Mouse (Mus musculus) ES-E14 (cell line): Measurements from ENCODE around the gene Serinc5. TPM values are rescaled to one million over a fixed set of nuclear protein-coding genes. Genes with fewer than 3 reads are reported as not detected.

Experiments
- DNase-seq: peaks from one replicate; pipeline ENCODE4 v3.0.0-alpha.2; 2013; ENCODE audit warnings: low read depth, low spot score
- H3K27ac ChIP-seq: 2 replicates; pipeline ENCODE4 v1.5.1; 2012; ENCODE audit warnings: low read depth, mild to moderate bottlenecking, low read length, moderate library complexity, mixed read lengths; ENCODE audit not compliant: poor library complexity, insufficient read depth, severe bottlenecking
- H3K36me3 ChIP-seq: 2 replicates; pipeline ENCODE4 v1.6.1; 2012; ENCODE audit warnings: mild to moderate bottlenecking, low read length, moderate library complexity, mixed read lengths; ENCODE audit not compliant: control insufficient read depth, poor library complexity, insufficient read depth, severe bottlenecking
- H3K4me1 ChIP-seq, 2 experiments: fragments of 150-350 bp in 1 of 2; sonication (generic) in 1 of 2; 2 replicates each; pipeline ENCODE4 v1.6.1; 2012; ENCODE audit warnings: low read length in 2 of 2, mild to moderate bottlenecking in 1 of 2, mixed read lengths in 1 of 2; ENCODE audit not compliant: control insufficient read depth in 2 of 2, insufficient read depth in 2 of 2, poor library complexity in 1 of 2
- H3K4me3 ChIP-seq, 2 experiments: fragments of 150-350 bp in 1 of 2; sonication (generic) in 1 of 2; 2 replicates each; pipeline ENCODE4 v1.5.1; 2012; ENCODE audit warnings: low read length in 2 of 2, low read depth in 1 of 2, mild to moderate bottlenecking in 1 of 2, mixed read lengths in 1 of 2; ENCODE audit not compliant: insufficient read depth in 1 of 2, poor library complexity in 1 of 2, severe bottlenecking in 1 of 2
- H3K9ac ChIP-seq: 2 replicates; pipeline ENCODE4 v1.6.1; 2012; ENCODE audit warnings: low read depth, mild to moderate bottlenecking, low read length, mixed read lengths; ENCODE audit not compliant: poor library complexity, insufficient read depth, severe bottlenecking
- H3K9me3 ChIP-seq: fragments of 150-350 bp; sonication (generic); 2 replicates; pipeline ENCODE4 v1.6.1; 2012; ENCODE audit warnings: low read depth, mild to moderate bottlenecking, low read length; ENCODE audit not compliant: control insufficient read depth, insufficient read depth
- CHD2 ChIP-seq: IDR thresholded peaks from 2 replicates; pipeline ENCODE4 v1.6.1; 2014; ENCODE audit warnings: mild to moderate bottlenecking, low read depth, low read length, inconsistent platforms
- HCFC1 ChIP-seq: IDR thresholded peaks from 2 replicates; pipeline ENCODE4 v1.6.1; 2012; ENCODE audit warnings: low read length, inconsistent platforms, borderline replicate concordance; ENCODE audit not compliant: insufficient read depth
- MAFK ChIP-seq: IDR thresholded peaks from 2 replicates; pipeline ENCODE4 v1.6.1; 2014; ENCODE audit warnings: mild to moderate bottlenecking, low read depth, low read length, inconsistent platforms; ENCODE audit not compliant: insufficient read depth
- ZC3H11A ChIP-seq: IDR thresholded peaks from 2 replicates; pipeline ENCODE4 v1.6.1; 2012; ENCODE audit warnings: low read depth, mild to moderate bottlenecking, inconsistent platforms, low read length, borderline replicate concordance
- ZNF384 ChIP-seq: IDR thresholded peaks from 2 replicates; pipeline ENCODE4 v1.6.1; 2012; ENCODE audit warnings: low read depth, low read length, inconsistent platforms
- in situ Hi-C, 2 experiments: fragments of 600-800 bp; cut with MboI; formaldehyde crosslinking; loops; one replicate each; pipeline ENCODE4 v1.15.1; 2025; ENCODE audit warnings: low sequenced_read_pairs in 2 of 2, inconsistent platforms in 1 of 2; ENCODE audit not compliant: unreplicated experiment in 2 of 2
- total RNA-seq: library from RNA; depleted of rRNA; stranded (reverse); fragments of 300-350 nt; gene quantifications from 2 replicates; pipeline ENCODE4 v1.2.3, GENCODE M21; 2012

The Serinc5 gene
- total RNA-seq, 1 experiment = 14.9 TPM

DNA sequence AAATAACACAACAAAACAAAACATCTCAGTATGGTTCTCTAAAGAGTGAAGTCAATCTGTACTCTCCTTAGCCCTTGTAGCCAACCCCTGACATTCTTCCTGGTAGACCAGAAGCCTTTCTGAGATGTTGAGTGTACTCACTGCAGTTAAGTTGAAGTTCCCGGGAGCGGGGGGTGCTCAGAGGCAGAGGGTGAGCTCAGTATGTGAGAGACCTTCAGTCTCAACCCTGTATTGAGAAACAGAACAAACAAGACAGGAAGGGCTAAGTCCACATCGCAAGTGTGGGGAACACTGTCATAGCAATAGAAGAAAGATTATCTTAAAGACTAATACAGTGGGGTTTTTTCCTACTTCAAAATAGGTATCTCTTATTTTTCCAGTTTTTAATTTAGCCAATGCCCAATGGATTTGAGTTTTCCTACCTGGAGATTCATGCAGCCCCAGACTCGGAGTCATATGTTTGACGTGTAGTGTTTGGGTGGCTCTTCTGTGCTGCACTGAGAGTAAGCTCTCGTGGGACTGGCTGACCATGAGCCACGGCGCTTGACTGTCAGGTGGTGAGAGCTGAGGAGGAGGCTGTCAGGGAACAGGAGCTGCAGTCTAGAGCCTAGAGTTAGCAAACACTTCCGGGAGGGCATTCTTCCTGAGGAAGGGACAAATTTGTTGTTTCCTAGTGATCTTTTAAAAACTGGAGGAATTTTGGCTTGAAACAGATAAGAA lies 95.6 kb downstream of the Serinc5 start:
- no peaks in the 10 kb centered on the region for H3K9me3 ChIP-seq
- no peak overlapping the region for H3K27ac ChIP-seq
- H3K4me1 ChIP-seq = peaks cover 2 to 25% of the 10 kb centered on the region in 2 experiments; a peak in 2 of 4 replicates
- DNase-seq = no peak
- no peak overlapping the region for H3K9ac ChIP-seq
- in situ Hi-C loops = no loop called here
- peaks cover 6% of the 10 kb centered on the region; the same call in 1 of the 2 replicates for H3K36me3 ChIP-seq
- TF ChIP-seq ZNF384 (no peak), MAFK (no peak), HCFC1 (no peak), CHD2 (no peak), ZC3H11A (no peak)
- H3K4me3 ChIP-seq = no peak overlapping the region

GRCm38 (mm10) chr13:92707941-92708340 lies 97.0 kb downstream of the Serinc5 start:
- no peak overlapping the region for H3K27ac ChIP-seq
- no peak for DNase-seq
- TF ChIP-seq CHD2 (no peak), HCFC1 (no peak), ZNF384 (no peak), ZC3H11A (no peak), MAFK (no peak)
- H3K9ac ChIP-seq = no peak overlapping the region
- peaks cover 2 to 22% of the 10 kb centered on the region in 2 experiments; a peak in 2 of 4 replicates for H3K4me1 ChIP-seq
- no peak overlapping the region for H3K4me3 ChIP-seq
- in situ Hi-C loops = no loop called here
- no peaks in the 10 kb centered on the region for H3K9me3 ChIP-seq
- peaks cover 6% of the 10 kb centered on the region; the same call in 1 of the 2 replicates for H3K36me3 ChIP-seq

DNA sequence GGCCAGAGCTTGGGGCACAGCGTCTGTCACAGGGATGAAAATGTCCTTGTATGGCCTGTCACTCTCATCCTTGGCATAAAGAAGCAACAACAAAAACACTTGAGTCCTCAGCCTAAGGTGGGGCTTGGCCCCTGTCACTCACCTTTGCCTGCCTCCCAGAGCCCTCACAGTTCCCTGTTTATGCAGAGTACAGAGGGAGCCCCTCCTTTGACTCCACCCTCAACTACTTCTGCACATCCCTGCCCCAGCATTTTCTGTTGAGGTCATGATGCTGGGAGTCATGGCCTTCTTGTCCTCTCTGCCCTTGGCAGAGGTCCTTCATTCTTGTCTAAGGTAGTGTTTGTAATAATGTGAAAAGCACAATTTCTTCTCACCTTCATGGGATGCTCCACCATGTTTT lies 97.6 kb downstream of the Serinc5 start:
- Histone ChIP-seq H3K36me3 (peaks cover 6% of the 10 kb centered on the region; the same call in 1 of the 2 replicates), H3K9me3 (no peaks in the 10 kb centered on the region), H3K4me3 (no peak overlapping the region), H3K4me1 (peaks cover 2 to 17% of the 10 kb centered on the region in 2 experiments; a peak in 2 of 4 replicates), H3K9ac (no peak overlapping the region), H3K27ac (no peak overlapping the region)
- in situ Hi-C loops = no loop called here
- no peak for TF ChIP-seq MAFK
- TF ChIP-seq ZNF384 = no peak
- no peak for TF ChIP-seq CHD2
- no peak for TF ChIP-seq HCFC1
- TF ChIP-seq ZC3H11A = no peak
- DNase-seq = no peak

- H3K4me1 ChIP-seq = peaks cover 2 to 12% of the 10 kb centered on the region in 2 experiments; a peak in 1 of 4 replicates
- no peaks in the 10 kb centered on the region for H3K9me3 ChIP-seq
- peaks cover 6% of the 10 kb centered on the region; the same call in 1 of the 2 replicates for H3K36me3 ChIP-seq
- in situ Hi-C loops = no loop called here
- no peak overlapping the region for H3K27ac ChIP-seq
- H3K4me3 ChIP-seq = no peak overlapping the region
- H3K9ac ChIP-seq = no peak overlapping the region
- no peak for DNase-seq
- TF ChIP-seq MAFK = no peak
- TF ChIP-seq ZNF384 = no peak
- TF ChIP-seq ZC3H11A = no peak
- TF ChIP-seq HCFC1 = no peak
- no peak for TF ChIP-seq CHD2
Observed at GRCm38 (mm10) chr13:92709535-92709934, 98.6 kb downstream of the Serinc5 start.
